Mouse (Mus musculus): ENCODE measurements at regions not wholly inside any gene's neighbourhood (a gene's known extent, or its start where the extent isn't known, plus 50 kb on each side); places are given as distances from the start of the nearest gene placed in this dataset.
A peak's percentile ranks its signal among the peaks of the same experiment; 100 is the strongest.
"Not testable (repeated sequence)": the region's sequence is repeated elsewhere in the genome, so short reads cannot be mapped to it uniquely, and the experiment has no call there.

GRCm38 (mm10) chr16:25517114-25517868, 166.3 kb upstream of the Trp63 start:
- no peak overlapping the region for H3K27ac ChIP-seq (replicated peaks; ENCODE audit: low read depth, low read length)
- no peak overlapping the region for H3K9ac ChIP-seq (ENCODE audit: low read depth, low read length)
- ATAC-seq (ENCODE audit: low read depth) (no peak), DNase-seq (ENCODE audit: low spot score) (no peak)
- no peak overlapping the region for H3K4me3 ChIP-seq (ENCODE audit: low read depth, low read length)
- no peaks in the 10 kb centered on the region for H3K36me3 ChIP-seq (ENCODE audit: control insufficient read depth, insufficient read depth, low read length)
- H3K4me1 ChIP-seq (ENCODE audit: control insufficient read depth, insufficient read depth, low read length), result no peaks in the 10 kb centered on the region
- H3K27me3 ChIP-seq (replicated peaks; ENCODE audit: control insufficient read depth, insufficient read depth, low read length), result no peaks in the 10 kb centered on the region
- no peak overlapping the region for H3K4me2 ChIP-seq (ENCODE audit: low read depth, low read length)
- 59% methylated on average over 4 of the region's 7 CpGs for WGBS
- no peaks in the 10 kb centered on the region for H3K9me3 ChIP-seq (ENCODE audit: control insufficient read depth, low read length)

DNA sequence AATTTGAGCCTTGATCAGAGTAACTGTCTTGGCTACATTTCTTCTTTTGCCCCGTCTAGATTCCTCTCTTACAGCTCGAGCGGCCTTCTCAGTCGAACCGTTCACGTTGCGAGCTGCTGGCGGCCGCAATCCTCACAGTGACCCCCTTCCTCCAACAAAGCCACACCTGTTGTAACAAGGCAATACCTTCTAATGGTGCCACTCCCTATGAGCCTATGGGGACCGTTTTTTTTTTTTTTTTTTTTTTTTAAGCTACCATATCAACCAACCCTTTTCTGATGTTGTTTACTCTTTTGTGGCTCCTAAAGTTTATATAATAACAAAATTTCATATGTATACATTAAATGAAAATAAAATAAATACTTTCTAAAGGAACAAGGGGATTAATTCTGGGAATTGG, 160.4 kb upstream of the Trp63 start:
- not testable (repeated sequence) for ATAC-seq (ENCODE audit: low read depth)

DNA sequence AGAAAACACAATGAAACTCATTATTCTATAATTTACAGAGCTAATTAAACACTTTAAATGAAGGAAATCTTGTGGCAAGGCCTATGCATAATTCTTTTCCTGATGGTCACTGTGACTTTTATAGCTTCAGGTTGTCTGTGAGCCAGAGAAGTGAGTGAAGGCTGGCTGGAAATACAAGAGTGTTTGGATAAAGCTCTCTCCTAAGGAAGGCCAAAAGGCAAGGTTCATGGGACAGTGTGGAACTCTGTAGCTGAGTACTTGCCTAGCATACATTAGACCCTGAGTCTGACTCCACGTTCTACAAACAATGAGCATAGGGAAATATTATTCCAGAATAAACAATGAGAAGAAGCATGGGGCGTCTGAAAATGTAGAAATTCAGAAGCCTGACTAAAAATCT, 159.9 kb upstream of the Trp63 start:
- no peak overlapping the region for H3K4me3 ChIP-seq (ENCODE audit: low read depth, low read length)
- 70% methylated on average over 2 of the region's 2 CpGs for WGBS
- ATAC-seq (ENCODE audit: low read depth) (no peak), DNase-seq (ENCODE audit: low spot score) (no peak)
- no peak overlapping the region for H3K27ac ChIP-seq (replicated peaks; ENCODE audit: low read depth, low read length)
- no peaks in the 10 kb centered on the region for H3K4me1 ChIP-seq (ENCODE audit: control insufficient read depth, insufficient read depth, low read length)
- H3K9ac ChIP-seq (ENCODE audit: low read depth, low read length), result no peak overlapping the region
- H3K9me3 ChIP-seq (ENCODE audit: control insufficient read depth, low read length), result no peaks in the 10 kb centered on the region
- H3K36me3 ChIP-seq (ENCODE audit: control insufficient read depth, insufficient read depth, low read length), result no peaks in the 10 kb centered on the region
- no peaks in the 10 kb centered on the region for H3K27me3 ChIP-seq (replicated peaks; ENCODE audit: control insufficient read depth, insufficient read depth, low read length)
- no peak overlapping the region for H3K4me2 ChIP-seq (ENCODE audit: low read depth, low read length)

More for the DNA sequence above, 160.4 kb upstream of the Trp63 start:
- H3K4me1 ChIP-seq (ENCODE audit: control insufficient read depth, insufficient read depth, low read length); H3K27me3 ChIP-seq (replicated peaks; ENCODE audit: control insufficient read depth, insufficient read depth, low read length); H3K9me3 ChIP-seq (ENCODE audit: control insufficient read depth, low read length); H3K9ac ChIP-seq (ENCODE audit: low read depth, low read length); H3K27ac ChIP-seq (replicated peaks; ENCODE audit: low read depth, low read length); H3K4me2 ChIP-seq (ENCODE audit: low read depth, low read length); DNase-seq (ENCODE audit: low spot score); H3K36me3 ChIP-seq (ENCODE audit: control insufficient read depth, insufficient read depth, low read length); H3K4me3 ChIP-seq (ENCODE audit: low read depth, low read length): not testable (repeated sequence)
- 82% methylated on average over 9 of the region's 10 CpGs for WGBS

- no peaks in the 10 kb centered on the region for H3K27me3 ChIP-seq (replicated peaks; ENCODE audit: control insufficient read depth, insufficient read depth, low read length)
- DNase-seq (ENCODE audit: low spot score) (no peak), ATAC-seq (ENCODE audit: low read depth) (no peak)
- H3K4me3 ChIP-seq (ENCODE audit: low read depth, low read length), result no peak overlapping the region
- no peak overlapping the region for H3K27ac ChIP-seq (replicated peaks; ENCODE audit: low read depth, low read length)
- no peaks in the 10 kb centered on the region for H3K36me3 ChIP-seq (ENCODE audit: control insufficient read depth, insufficient read depth, low read length)
- no peak overlapping the region for H3K9ac ChIP-seq (ENCODE audit: low read depth, low read length)
- no peak overlapping the region for H3K4me2 ChIP-seq (ENCODE audit: low read depth, low read length)
- no peaks in the 10 kb centered on the region for H3K9me3 ChIP-seq (ENCODE audit: control insufficient read depth, low read length)
- no peaks in the 10 kb centered on the region for H3K4me1 ChIP-seq (ENCODE audit: control insufficient read depth, insufficient read depth, low read length)
These were observed 155.7 kb upstream of the Trp63 start for GRCm38 (mm10) chr16:25527850-25528249.

- no peak overlapping the region for H3K4me3 ChIP-seq (ENCODE audit: low read depth, low read length)
- 85% methylated on average over 2 of the region's 2 CpGs for WGBS
- no peaks in the 10 kb centered on the region for H3K27me3 ChIP-seq (replicated peaks; ENCODE audit: control insufficient read depth, insufficient read depth, low read length)
These were observed 155.2 kb upstream of the Trp63 start for GRCm38 (mm10) chr16:25528313-25528712.

GRCm38 (mm10) chr16:25529681-25530080, 153.9 kb upstream of the Trp63 start:
- Histone ChIP-seq H3K27ac (replicated peaks; ENCODE audit: low read depth, low read length) (no peak overlapping the region), H3K27me3 (replicated peaks; ENCODE audit: control insufficient read depth, insufficient read depth, low read length) (no peaks in the 10 kb centered on the region), H3K9me3 (ENCODE audit: control insufficient read depth, low read length) (no peaks in the 10 kb centered on the region), H3K9ac (ENCODE audit: low read depth, low read length) (no peak overlapping the region), H3K4me3 (ENCODE audit: low read depth, low read length) (no peak overlapping the region), H3K4me1 (ENCODE audit: control insufficient read depth, insufficient read depth, low read length) (no peaks in the 10 kb centered on the region), H3K4me2 (ENCODE audit: low read depth, low read length) (no peak overlapping the region), H3K36me3 (ENCODE audit: control insufficient read depth, insufficient read depth, low read length) (no peaks in the 10 kb centered on the region)
- ATAC-seq (ENCODE audit: low read depth), result no peak
- 72% methylated on average over 1 of the region's 1 CpGs for WGBS
- no peak for DNase-seq (ENCODE audit: low spot score)

More at GRCm38 (mm10) chr16:25528313-25528712, 155.2 kb upstream of the Trp63 start:
- H3K4me2 ChIP-seq (ENCODE audit: low read depth, low read length), result no peak overlapping the region
- no peak overlapping the region for H3K27ac ChIP-seq (replicated peaks; ENCODE audit: low read depth, low read length)
- no peaks in the 10 kb centered on the region for H3K9me3 ChIP-seq (ENCODE audit: control insufficient read depth, low read length)
- no peaks in the 10 kb centered on the region for H3K36me3 ChIP-seq (ENCODE audit: control insufficient read depth, insufficient read depth, low read length)
- H3K9ac ChIP-seq (ENCODE audit: low read depth, low read length), result no peak overlapping the region
- H3K4me1 ChIP-seq (ENCODE audit: control insufficient read depth, insufficient read depth, low read length), result no peaks in the 10 kb centered on the region
- ATAC-seq (ENCODE audit: low read depth) (no peak), DNase-seq (ENCODE audit: low spot score) (no peak)

GRCm38 (mm10) chr16:25531761-25532336, 151.7 kb upstream of the Trp63 start:
- Histone ChIP-seq H3K4me2 (ENCODE audit: low read depth, low read length) (no peak overlapping the region), H3K36me3 (ENCODE audit: control insufficient read depth, insufficient read depth, low read length) (no peaks in the 10 kb centered on the region), H3K9ac (ENCODE audit: low read depth, low read length) (no peak overlapping the region), H3K27me3 (replicated peaks; ENCODE audit: control insufficient read depth, insufficient read depth, low read length) (no peaks in the 10 kb centered on the region), H3K4me3 (ENCODE audit: low read depth, low read length) (no peak overlapping the region), H3K4me1 (ENCODE audit: control insufficient read depth, insufficient read depth, low read length) (no peaks in the 10 kb centered on the region), H3K9me3 (ENCODE audit: control insufficient read depth, low read length) (no peaks in the 10 kb centered on the region), H3K27ac (replicated peaks; ENCODE audit: low read depth, low read length) (no peak overlapping the region)
- DNase-seq (ENCODE audit: low spot score), result peak; percentile 55
- ATAC-seq (ENCODE audit: low read depth), result no peak
- WGBS, result 66% methylated on average over 4 of the region's 4 CpGs

- no peaks in the 10 kb centered on the region for H3K4me1 ChIP-seq (ENCODE audit: control insufficient read depth, insufficient read depth, low read length)
- 82% methylated on average over 3 of the region's 3 CpGs for WGBS
- no peak overlapping the region for H3K4me3 ChIP-seq (ENCODE audit: low read depth, low read length)
- no peaks in the 10 kb centered on the region for H3K36me3 ChIP-seq (ENCODE audit: control insufficient read depth, insufficient read depth, low read length)
- H3K9ac ChIP-seq (ENCODE audit: low read depth, low read length), result no peak overlapping the region
- no peaks in the 10 kb centered on the region for H3K9me3 ChIP-seq (ENCODE audit: control insufficient read depth, low read length)
- H3K27me3 ChIP-seq (replicated peaks; ENCODE audit: control insufficient read depth, insufficient read depth, low read length), result no peaks in the 10 kb centered on the region
- ATAC-seq (ENCODE audit: low read depth) (no peak), DNase-seq (ENCODE audit: low spot score) (peak; percentile 21)
- 0 out of 2 replicates have a peak overlapping the region, but pooled peaks have one; percentile 4 for H3K27ac ChIP-seq (replicated peaks; ENCODE audit: low read depth, low read length)
- H3K4me2 ChIP-seq (ENCODE audit: low read depth, low read length), result no peak overlapping the region
These were observed 150.9 kb upstream of the Trp63 start for GRCm38 (mm10) chr16:25532519-25533205.
